Mouse (Mus musculus): ENCODE results near the gene Plbd1. TPM values are rescaled to one million over a fixed set of nuclear protein-coding genes. Genes with fewer than 3 reads are reported as not detected.

The Plbd1 gene
- total and polyA plus RNA-seq, 2 experiments from 2014 or later, result 11.9 to 13.3 TPM

DNA sequence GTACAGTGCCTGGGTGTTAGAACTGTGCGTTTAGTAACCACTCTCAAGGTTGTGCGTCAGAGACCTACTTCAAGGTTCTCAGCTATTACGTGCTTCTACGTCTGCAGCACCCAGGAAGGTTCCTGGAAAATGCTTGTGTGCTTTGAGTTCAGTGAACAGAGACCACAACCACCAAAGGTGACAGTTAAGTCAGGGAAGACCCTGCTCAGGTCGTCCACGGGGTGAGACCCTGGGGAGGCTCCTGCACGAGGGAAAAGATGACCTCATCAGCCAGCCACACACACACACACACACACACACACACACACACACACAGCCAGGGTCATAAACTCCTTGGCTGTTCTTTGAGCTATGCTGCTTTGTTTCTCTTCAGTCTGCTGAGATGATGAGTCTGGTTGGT is 59.1 kb downstream of the Plbd1 start:
- H3K4me3 ChIP-seq (ENCODE audit: low read depth, low read length), result no peak overlapping the region
- H3K36me3 ChIP-seq (replicated peaks; ENCODE audit: control insufficient read depth, insufficient read depth, low read length), result peaks cover 86% of the 10 kb centered on the region
- H3K9ac ChIP-seq (replicated peaks; ENCODE audit: low read depth, low read length), result no peak overlapping the region
- no peaks in the 10 kb centered on the region for H3K27me3 ChIP-seq (ENCODE audit: control insufficient read depth, insufficient read depth, low read length)
- WGBS, result 79% methylated on average over 7 of the region's 7 CpGs
- ATAC-seq (ENCODE audit: insufficient read depth, low read depth) (no peak), DNase-seq (ENCODE audit: low spot score) (no peak)
- H3K4me1 ChIP-seq (ENCODE audit: control insufficient read depth, insufficient read depth), result no peaks in the 10 kb centered on the region
- no peaks in the 10 kb centered on the region for H3K9me3 ChIP-seq (replicated peaks; ENCODE audit: control insufficient read depth, low read length)
- TF ChIP-seq CTCF (IDR thresholded peaks at IDR 0.05; ENCODE audit: low read depth), result no peak
- no peak overlapping the region for H3K4me2 ChIP-seq (ENCODE audit: low read depth, low read length)
- H3K27ac ChIP-seq (ENCODE audit: low read depth), result no peak overlapping the region

DNA sequence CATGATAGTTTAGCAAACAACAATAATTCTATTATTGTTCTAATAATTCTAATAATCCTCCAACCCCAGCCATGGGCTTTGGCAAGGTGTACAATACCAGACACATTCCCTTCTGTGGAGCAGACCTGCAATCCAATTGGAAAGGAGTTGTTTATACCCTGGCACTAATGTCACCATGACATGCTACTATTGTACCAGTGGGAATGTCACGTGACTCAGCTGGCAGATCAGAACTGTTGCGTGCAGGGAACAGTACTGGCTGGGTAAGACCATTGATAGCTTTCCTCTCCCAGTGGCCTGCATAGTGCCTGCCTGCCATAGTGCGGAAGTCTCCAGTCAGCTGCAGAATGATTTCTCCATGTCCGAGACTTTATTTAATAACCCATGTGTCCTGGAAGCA is 67.2 kb downstream of the Plbd1 start:
- no peaks in the 10 kb centered on the region for H3K27me3 ChIP-seq (ENCODE audit: control insufficient read depth, insufficient read depth, low read length)
- H3K4me1 ChIP-seq (ENCODE audit: control insufficient read depth, insufficient read depth), result no peaks in the 10 kb centered on the region
- TF ChIP-seq EP300 (IDR thresholded peaks at IDR 0.05; ENCODE audit: low read depth), result no peak
- TF ChIP-seq CTCF (IDR thresholded peaks at IDR 0.05; ENCODE audit: low read depth), result no peak
- H3K4me3 ChIP-seq (ENCODE audit: low read depth, low read length), result no peak overlapping the region
- H3K9ac ChIP-seq (replicated peaks; ENCODE audit: low read depth, low read length), result no peak overlapping the region
- no peaks in the 10 kb centered on the region for H3K9me3 ChIP-seq (replicated peaks; ENCODE audit: control insufficient read depth, low read length)
- 84% methylated on average over 4 of the region's 4 CpGs for WGBS
- no peak overlapping the region for H3K4me2 ChIP-seq (ENCODE audit: low read depth, low read length)
- peaks cover 78% of the 10 kb centered on the region for H3K36me3 ChIP-seq (replicated peaks; ENCODE audit: control insufficient read depth, insufficient read depth, low read length)
- H3K27ac ChIP-seq (ENCODE audit: low read depth), result no peak overlapping the region
- ATAC-seq (ENCODE audit: insufficient read depth, low read depth), result no peak
- no peak for DNase-seq (ENCODE audit: low spot score)

DNA sequence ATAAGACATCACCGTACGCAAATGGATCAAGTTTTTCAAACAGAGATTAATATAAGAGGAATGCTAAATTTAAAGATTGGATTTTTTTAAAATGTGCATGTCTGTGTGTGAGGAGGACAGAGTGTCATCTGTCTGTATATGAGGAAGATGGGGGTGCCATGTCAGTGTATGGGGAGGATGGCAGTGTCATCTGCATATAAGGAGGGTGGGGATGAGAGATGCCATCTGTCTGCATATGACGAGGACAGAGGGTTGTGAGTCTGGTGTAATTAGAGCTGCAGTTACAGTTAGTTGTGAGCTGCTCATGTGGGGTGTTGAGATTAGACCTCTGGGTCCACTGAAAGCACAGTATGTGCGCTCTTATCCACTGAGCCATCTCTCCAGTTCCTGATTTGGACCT is 71.0 kb downstream of the Plbd1 start:
- no peak for ATAC-seq (ENCODE audit: insufficient read depth, low read depth)

DNA sequence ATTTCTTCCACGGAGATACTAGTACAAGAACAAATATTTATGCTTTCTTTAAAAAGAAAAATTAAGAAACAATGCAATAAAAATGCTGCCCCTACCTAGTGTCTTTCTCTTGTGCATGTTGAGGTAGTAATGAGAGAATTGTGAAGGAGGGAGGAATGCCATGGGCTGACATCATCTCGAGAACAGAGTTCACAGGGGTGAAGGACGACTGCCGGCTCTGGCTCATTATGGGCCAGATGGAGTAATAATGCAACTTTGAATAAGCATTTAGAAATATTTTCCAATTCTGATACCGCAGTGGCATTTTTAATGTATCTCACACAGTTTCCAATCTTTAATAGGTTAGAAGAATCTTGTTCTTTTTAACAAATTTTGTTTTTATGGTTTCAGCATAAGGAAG is 95.7 kb downstream of the Plbd1 start:
- Histone ChIP-seq H3K9me3 (replicated peaks; ENCODE audit: control insufficient read depth, low read length) (peaks cover 12% of the 10 kb centered on the region; the same call in 1 of the 2 replicates), H3K4me2 (ENCODE audit: low read depth, low read length) (no peak overlapping the region), H3K9ac (replicated peaks; ENCODE audit: low read depth, low read length) (no peak overlapping the region), H3K27ac (ENCODE audit: low read depth) (no peak overlapping the region), H3K27me3 (ENCODE audit: control insufficient read depth, insufficient read depth, low read length) (no peaks in the 10 kb centered on the region), H3K4me1 (ENCODE audit: control insufficient read depth, insufficient read depth) (no peaks in the 10 kb centered on the region), H3K36me3 (replicated peaks; ENCODE audit: control insufficient read depth, insufficient read depth, low read length) (peaks cover 83% of the 10 kb centered on the region), H3K4me3 (ENCODE audit: low read depth, low read length) (no peak overlapping the region)
- ATAC-seq (ENCODE audit: insufficient read depth, low read depth), result no peak
- no peak for TF ChIP-seq CTCF (IDR thresholded peaks at IDR 0.05; ENCODE audit: low read depth)
- TF ChIP-seq EP300 (IDR thresholded peaks at IDR 0.05; ENCODE audit: low read depth), result no peak
- WGBS, result 78% methylated on average over 5 of the region's 5 CpGs
- no peak for DNase-seq (ENCODE audit: low spot score)

More for the DNA sequence above, 71.0 kb downstream of the Plbd1 start:
- no peaks in the 10 kb centered on the region for H3K4me1 ChIP-seq (ENCODE audit: control insufficient read depth, insufficient read depth)
- no peaks in the 10 kb centered on the region for H3K27me3 ChIP-seq (ENCODE audit: control insufficient read depth, insufficient read depth, low read length)
- H3K4me2 ChIP-seq (ENCODE audit: low read depth, low read length), result no peak overlapping the region
- H3K27ac ChIP-seq (ENCODE audit: low read depth), result no peak overlapping the region
- H3K9ac ChIP-seq (replicated peaks; ENCODE audit: low read depth, low read length), result no peak overlapping the region
- WGBS, result 89% methylated on average over 4 of the region's 4 CpGs
- no peak overlapping the region for H3K4me3 ChIP-seq (ENCODE audit: low read depth, low read length)
- no peak for DNase-seq (ENCODE audit: low spot score)
- H3K9me3 ChIP-seq (replicated peaks; ENCODE audit: control insufficient read depth, low read length), result no peaks in the 10 kb centered on the region
- TF ChIP-seq EP300 (IDR thresholded peaks at IDR 0.05; ENCODE audit: low read depth), result no peak
- TF ChIP-seq CTCF (IDR thresholded peaks at IDR 0.05; ENCODE audit: low read depth), result no peak
- H3K36me3 ChIP-seq (replicated peaks; ENCODE audit: control insufficient read depth, insufficient read depth, low read length), result peaks cover 79% of the 10 kb centered on the region

Other genes with a start within 250 kb of the Plbd1 start
- not detected in 2 replicates for gene E330021D16Rik, start 246.4 kb downstream of the Plbd1 start, total RNA-seq (2014; rRNA removed; ENCODE audit: low replicate concordance)
- not detected in 2 replicates for gene E330021D16Rik, start 246.4 kb downstream of the Plbd1 start, polyA plus RNA-seq (2015; fragmentation: Nextera tagmentation; extraction: Ambion mirVana)
- gene Atf7ip, start 155.8 kb downstream of the Plbd1 start, total RNA-seq (2014; rRNA removed; ENCODE audit: low replicate concordance), result 43.3 and 54.5 TPM in 2 replicates
- 16.5 and 19.2 TPM in 2 replicates for gene Atf7ip, start 155.8 kb downstream of the Plbd1 start, polyA plus RNA-seq (2015; fragmentation: Nextera tagmentation; extraction: Ambion mirVana)
- gene Gucy2c, start 119.8 kb upstream of the Plbd1 start, total RNA-seq (2014; rRNA removed; ENCODE audit: low replicate concordance), result not detected in 2 replicates
- gene Gucy2c, start 119.8 kb upstream of the Plbd1 start, polyA plus RNA-seq (2015; fragmentation: Nextera tagmentation; extraction: Ambion mirVana), result not detected in 2 replicates
- gene Hist4h4, start 142.5 kb upstream of the Plbd1 start, total RNA-seq (2014; rRNA removed; ENCODE audit: low replicate concordance), result 88.7 and 119 TPM in 2 replicates
- gene Hist4h4, start 142.5 kb upstream of the Plbd1 start, polyA plus RNA-seq (2015; fragmentation: Nextera tagmentation; extraction: Ambion mirVana), result 0.34 and 0.37 TPM in 2 replicates
- gene H2afj, start 146.3 kb upstream of the Plbd1 start, total RNA-seq (2014; rRNA removed; ENCODE audit: low replicate concordance), result 13.1 and 19.3 TPM in 2 replicates
- 88.8 and 88.9 TPM in 2 replicates for gene H2afj, start 146.3 kb upstream of the Plbd1 start, polyA plus RNA-seq (2015; fragmentation: Nextera tagmentation; extraction: Ambion mirVana)
- gene BC049715, start 165.7 kb upstream of the Plbd1 start, total RNA-seq (2014; rRNA removed; ENCODE audit: low replicate concordance), result 0.04 and 0.43 TPM in 2 replicates
- 1.4 and 2.5 TPM in 2 replicates for gene BC049715, start 165.7 kb upstream of the Plbd1 start, polyA plus RNA-seq (2015; fragmentation: Nextera tagmentation; extraction: Ambion mirVana)
- gene Wbp11, start 166.3 kb upstream of the Plbd1 start, total RNA-seq (2014; rRNA removed; ENCODE audit: low replicate concordance), result 28.2 and 37.7 TPM in 2 replicates
- 51.1 and 52.7 TPM in 2 replicates for gene Wbp11, start 166.3 kb upstream of the Plbd1 start, polyA plus RNA-seq (2015; fragmentation: Nextera tagmentation; extraction: Ambion mirVana)
- gene Smco3, start 173.5 kb upstream of the Plbd1 start, total RNA-seq (2014; rRNA removed; ENCODE audit: low replicate concordance), result not detected in 2 replicates
- not detected in 2 replicates for gene Smco3, start 173.5 kb upstream of the Plbd1 start, polyA plus RNA-seq (2015; fragmentation: Nextera tagmentation; extraction: Ambion mirVana)
- gene Art4, start 195.8 kb upstream of the Plbd1 start, total RNA-seq (2014; rRNA removed; ENCODE audit: low replicate concordance), result 19.3 and 28.8 TPM in 2 replicates
- gene Art4, start 195.8 kb upstream of the Plbd1 start, polyA plus RNA-seq (2015; fragmentation: Nextera tagmentation; extraction: Ambion mirVana), result 8.7 and 11.4 TPM in 2 replicates
- 344 and 362 TPM in 2 replicates for gene Mgp, start 213.9 kb upstream of the Plbd1 start, total RNA-seq (2014; rRNA removed; ENCODE audit: low replicate concordance)
- gene Mgp, start 213.9 kb upstream of the Plbd1 start, polyA plus RNA-seq (2015; fragmentation: Nextera tagmentation; extraction: Ambion mirVana), result 403 and 465 TPM in 2 replicates

All from heart, postnatal 0 days (tissue).